Mouse (Mus musculus): ENCODE results near the gene P2ry6. TPM values are rescaled to one million over a fixed set of nuclear protein-coding genes. Genes with fewer than 3 reads are reported as not detected.
A peak's percentile ranks its signal among the peaks of the same experiment; 100 is the strongest.

Gene P2ry6
- total and polyA plus RNA-seq, 2 experiments from 2014 or later: 2.7 to 4.3 TPM

DNA sequence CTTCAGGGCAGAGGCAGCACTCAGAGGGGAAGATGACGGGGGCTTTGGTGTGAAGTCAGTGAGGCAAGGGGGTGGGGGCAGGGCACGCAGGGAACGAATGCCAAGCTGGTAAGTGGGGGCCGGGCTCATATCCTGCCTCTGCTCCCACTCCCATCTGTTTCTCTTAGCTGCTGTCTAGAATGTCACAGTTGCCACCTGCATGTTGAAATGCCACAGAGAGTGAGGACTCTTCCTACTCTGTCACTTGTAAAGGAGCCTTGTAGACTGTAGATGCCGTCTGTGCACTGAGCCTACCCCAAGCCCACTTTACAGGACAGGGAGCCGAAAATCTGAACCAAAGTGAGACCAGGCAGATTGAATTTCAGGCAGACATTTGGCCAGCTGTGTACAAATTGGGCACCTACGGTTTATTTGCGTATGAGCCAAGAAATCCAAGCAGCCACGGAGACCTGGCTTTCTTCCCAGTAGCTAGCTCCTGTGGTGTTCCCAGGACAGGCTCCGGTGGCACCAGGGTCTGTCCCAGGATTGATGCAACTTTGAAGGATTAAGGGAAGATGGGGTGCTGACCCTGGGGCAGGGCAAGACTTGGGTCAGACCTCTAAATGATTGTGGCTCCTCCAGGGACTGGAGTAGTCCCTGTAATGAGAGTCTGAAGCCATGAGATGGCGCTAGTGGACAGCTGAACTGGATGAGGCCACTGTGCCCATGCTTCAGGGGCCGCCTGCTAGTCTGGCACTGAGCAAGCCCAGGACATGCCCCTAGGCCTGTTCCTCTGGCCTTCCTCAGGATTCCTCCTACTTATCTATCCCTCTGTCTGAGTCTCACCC is 31.4 kb downstream of the P2ry6 start:
- Histone ChIP-seq H3K9ac (replicated peaks; ENCODE audit: low read length, poor library complexity, severe bottlenecking) (no peak overlapping the region), H3K4me2 (ENCODE audit: low read depth, low read length, poor library complexity, severe bottlenecking) (no peak overlapping the region)
- TF ChIP-seq CTCF (IDR thresholded peaks at IDR 0.05): peak; percentile 80

DNA sequence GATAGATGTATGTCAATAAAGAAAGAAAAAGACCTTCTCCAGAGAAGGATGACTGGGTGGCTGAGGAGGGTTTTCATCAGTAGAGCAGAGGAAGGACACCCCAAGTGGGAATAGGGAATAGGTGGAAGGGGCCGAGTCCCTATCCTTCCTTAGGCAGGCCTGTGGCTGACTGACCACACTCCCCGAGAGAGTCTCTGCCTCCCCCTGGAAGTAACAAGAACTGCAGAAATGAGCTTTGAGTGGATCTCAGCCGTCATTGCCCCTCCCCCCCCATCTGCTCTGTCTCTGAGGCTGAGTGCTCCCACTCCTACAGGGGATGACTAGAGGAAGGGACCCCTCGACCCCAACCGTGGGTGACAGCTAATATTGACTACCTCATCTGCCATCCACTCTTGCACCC is 33.3 kb downstream of the P2ry6 start:
- H3K4me1 ChIP-seq (ENCODE audit: insufficient read depth, low read length): no peaks in the 10 kb centered on the region
- H3K36me3 ChIP-seq (ENCODE audit: insufficient read depth, low read length): no peaks in the 10 kb centered on the region
- no peak overlapping the region for H3K27ac ChIP-seq (ENCODE audit: low read depth, low read length)
- 46% methylated on average over 5 of the region's 5 CpGs for WGBS
- H3K27me3 ChIP-seq (ENCODE audit: insufficient read depth, low read length): no peaks in the 10 kb centered on the region
- no peak overlapping the region for H3K9ac ChIP-seq (replicated peaks; ENCODE audit: low read length, poor library complexity, severe bottlenecking)
- no peak; the same call in 1 of the 2 replicates for TF ChIP-seq CTCF (IDR thresholded peaks at IDR 0.05)
- H3K4me3 ChIP-seq (ENCODE audit: low read depth, low read length): no peak overlapping the region
- no peaks in the 10 kb centered on the region for H3K9me3 ChIP-seq (ENCODE audit: low read length)
- DNase-seq (ENCODE audit: low spot score): no peak
- no peak for ATAC-seq (ENCODE audit: low FRiP score)
- H3K4me2 ChIP-seq (ENCODE audit: low read depth, low read length, poor library complexity, severe bottlenecking): no peak overlapping the region

More for the DNA sequence above, 31.4 kb downstream of the P2ry6 start:
- no peak overlapping the region for H3K4me3 ChIP-seq (ENCODE audit: low read depth, low read length)
- no peaks in the 10 kb centered on the region for H3K36me3 ChIP-seq (ENCODE audit: insufficient read depth, low read length)
- H3K4me1 ChIP-seq (ENCODE audit: insufficient read depth, low read length): no peaks in the 10 kb centered on the region
- no peaks in the 10 kb centered on the region for H3K9me3 ChIP-seq (ENCODE audit: low read length)
- 46% methylated on average over 12 of the region's 12 CpGs for WGBS
- H3K27me3 ChIP-seq (ENCODE audit: insufficient read depth, low read length): no peaks in the 10 kb centered on the region
- no peak overlapping the region for H3K27ac ChIP-seq (ENCODE audit: low read depth, low read length)
- DNase-seq (ENCODE audit: low spot score) (peak; percentile 83), ATAC-seq (ENCODE audit: low FRiP score) (peak; percentile 67)

DNA sequence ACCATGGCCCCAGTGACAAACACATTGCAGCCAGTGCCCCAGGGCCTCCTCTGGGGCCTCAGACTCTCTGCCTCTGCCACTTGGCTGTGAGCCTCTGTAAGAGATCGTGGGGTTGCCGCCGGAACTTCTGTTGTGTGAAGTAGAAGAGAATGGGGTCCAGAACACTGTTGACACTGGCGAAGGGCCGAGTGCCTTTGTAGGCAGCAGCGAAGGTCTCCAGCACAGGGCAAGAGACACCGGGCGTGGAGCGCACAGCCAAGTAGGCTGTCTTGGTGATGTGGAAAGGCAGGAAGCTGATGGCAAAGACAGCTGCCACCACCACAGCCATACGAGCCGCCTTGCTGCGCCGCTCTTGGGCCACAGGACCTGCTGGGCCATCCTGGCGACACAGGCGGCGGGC is 36.3 kb downstream of the P2ry6 start:
- peak; percentile 66 for DNase-seq (ENCODE audit: low spot score)
- no peak overlapping the region for H3K27ac ChIP-seq (ENCODE audit: low read depth, low read length)
- 0 out of 2 replicates have a peak, but pooled peaks cover under 1% of the 10 kb centered on the region for H3K27me3 ChIP-seq (ENCODE audit: insufficient read depth, low read length)
- H3K4me3 ChIP-seq (ENCODE audit: low read depth, low read length): no peak overlapping the region
- H3K36me3 ChIP-seq (ENCODE audit: insufficient read depth, low read length): no peaks in the 10 kb centered on the region
- TF ChIP-seq CTCF (IDR thresholded peaks at IDR 0.05): no peak
- 86% methylated on average over 16 of the region's 16 CpGs for WGBS
- no peak overlapping the region for H3K9ac ChIP-seq (replicated peaks; ENCODE audit: low read length, poor library complexity, severe bottlenecking)
- H3K4me1 ChIP-seq (ENCODE audit: insufficient read depth, low read length): no peaks in the 10 kb centered on the region
- ATAC-seq (ENCODE audit: low FRiP score): 0 out of 2 replicates have a peak, but pooled peaks have one; percentile 14
- no peaks in the 10 kb centered on the region for H3K9me3 ChIP-seq (ENCODE audit: low read length)
- H3K4me2 ChIP-seq (ENCODE audit: low read depth, low read length, poor library complexity, severe bottlenecking): no peak overlapping the region

DNA sequence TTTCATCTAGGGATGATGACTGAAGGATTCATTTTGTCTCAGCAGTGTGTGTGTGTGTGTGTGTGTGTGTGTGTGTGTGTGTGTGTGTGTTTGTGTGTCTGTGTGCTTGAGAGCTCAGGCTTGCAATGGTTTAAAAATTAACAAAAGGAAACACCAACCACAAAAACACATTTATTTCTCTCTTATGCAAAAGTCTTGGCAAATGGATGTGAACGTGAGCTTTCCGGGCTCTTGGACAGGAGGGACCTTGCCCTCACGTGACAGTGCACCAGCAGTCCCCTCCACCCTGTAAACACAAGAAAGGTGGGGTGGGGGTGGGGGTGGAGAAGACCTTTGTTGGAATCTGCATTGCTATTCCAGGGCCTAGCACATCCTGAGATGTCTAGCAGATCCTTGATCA is 37.0 kb downstream of the P2ry6 start:
- 76% methylated on average over 3 of the region's 3 CpGs for WGBS
- Histone ChIP-seq H3K9me3 (ENCODE audit: low read length) (no peaks in the 10 kb centered on the region), H3K9ac (replicated peaks; ENCODE audit: low read length, poor library complexity, severe bottlenecking) (no peak overlapping the region), H3K36me3 (ENCODE audit: insufficient read depth, low read length) (no peaks in the 10 kb centered on the region), H3K27ac (ENCODE audit: low read depth, low read length) (no peak overlapping the region), H3K27me3 (ENCODE audit: insufficient read depth, low read length) (peaks cover 6% of the 10 kb centered on the region; the same call in 1 of the 2 replicates), H3K4me2 (ENCODE audit: low read depth, low read length, poor library complexity, severe bottlenecking) (no peak overlapping the region), H3K4me3 (ENCODE audit: low read depth, low read length) (no peak overlapping the region), H3K4me1 (ENCODE audit: insufficient read depth, low read length) (no peaks in the 10 kb centered on the region)
- DNase-seq (ENCODE audit: low spot score) (no peak), ATAC-seq (ENCODE audit: low FRiP score) (no peak)
- TF ChIP-seq CTCF (IDR thresholded peaks at IDR 0.05): no peak

DNA sequence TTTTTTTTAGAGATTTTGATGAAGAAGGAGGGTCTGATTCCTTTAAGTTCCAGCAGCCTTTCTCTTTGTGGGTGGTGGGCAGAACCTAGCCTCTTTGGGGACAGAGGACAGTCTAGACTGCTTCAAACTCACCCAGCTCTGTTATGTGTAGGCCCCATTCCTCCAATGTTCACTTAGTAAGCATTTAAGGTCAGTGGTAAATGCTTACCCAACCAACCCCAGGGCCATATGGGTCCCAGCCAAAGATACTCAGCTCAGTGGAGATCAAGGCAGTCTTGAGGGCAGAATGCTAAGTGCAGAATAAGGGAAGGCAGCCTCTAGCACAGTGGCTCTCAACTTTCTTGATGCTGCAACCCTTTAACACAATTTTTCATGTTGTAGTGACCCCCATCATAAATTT is 40.9 kb downstream of the P2ry6 start:
- Histone ChIP-seq H3K27me3 (ENCODE audit: insufficient read depth, low read length) (peaks cover 31% of the 10 kb centered on the region), H3K27ac (ENCODE audit: low read depth, low read length) (no peak overlapping the region), H3K4me3 (ENCODE audit: low read depth, low read length) (no peak overlapping the region), H3K9ac (replicated peaks; ENCODE audit: low read length, poor library complexity, severe bottlenecking) (no peak overlapping the region), H3K4me2 (ENCODE audit: low read depth, low read length, poor library complexity, severe bottlenecking) (no peak overlapping the region), H3K9me3 (ENCODE audit: low read length) (no peaks in the 10 kb centered on the region), H3K36me3 (ENCODE audit: insufficient read depth, low read length) (no peaks in the 10 kb centered on the region), H3K4me1 (ENCODE audit: insufficient read depth, low read length) (0 out of 2 replicates have a peak, but pooled peaks cover 4% of the 10 kb centered on the region)
- DNase-seq (ENCODE audit: low spot score): no peak
- no peak for ATAC-seq (ENCODE audit: low FRiP score)
- TF ChIP-seq CTCF (IDR thresholded peaks at IDR 0.05): no peak

DNA sequence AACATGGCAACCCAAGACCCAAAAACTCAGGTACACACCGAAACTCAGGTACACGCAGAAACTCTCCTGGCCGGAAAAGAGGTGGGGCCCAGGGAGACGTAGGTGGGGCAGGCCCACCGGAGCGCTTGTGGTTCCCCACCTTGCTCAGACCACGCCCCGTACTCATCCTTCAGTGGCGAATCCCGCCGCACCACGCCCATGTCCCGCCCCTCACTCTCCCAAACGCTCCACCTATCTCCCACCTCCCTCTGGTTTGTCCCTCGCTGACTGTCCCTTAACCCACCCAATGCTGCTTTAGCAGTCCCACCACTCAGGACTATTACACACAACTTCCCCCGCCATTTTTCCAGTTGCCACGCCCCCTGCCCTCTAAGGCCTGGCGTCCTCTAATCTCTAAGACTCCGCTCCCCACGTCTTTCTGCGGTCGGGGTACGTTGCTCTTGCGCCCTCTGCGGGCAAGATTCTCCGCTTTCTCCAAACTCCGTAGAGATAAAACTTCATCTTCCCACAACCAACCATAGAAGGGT is 41.9 kb downstream of the P2ry6 start:
- Histone ChIP-seq H3K27me3 (ENCODE audit: insufficient read depth, low read length) (peaks cover 31% of the 10 kb centered on the region), H3K36me3 (ENCODE audit: insufficient read depth, low read length) (no peaks in the 10 kb centered on the region), H3K27ac (ENCODE audit: low read depth, low read length) (no peak overlapping the region), H3K9me3 (ENCODE audit: low read length) (no peaks in the 10 kb centered on the region), H3K4me1 (ENCODE audit: insufficient read depth, low read length) (0 out of 2 replicates have a peak, but pooled peaks cover 4% of the 10 kb centered on the region), H3K4me2 (ENCODE audit: low read depth, low read length, poor library complexity, severe bottlenecking) (peak overlapping the region; percentile 81), H3K9ac (replicated peaks; ENCODE audit: low read length, poor library complexity, severe bottlenecking) (0 out of 2 replicates have a peak overlapping the region, but pooled peaks have one; percentile 50), H3K4me3 (ENCODE audit: low read depth, low read length) (peak overlapping the region; percentile 46)
- TF ChIP-seq CTCF (IDR thresholded peaks at IDR 0.05): peak; percentile 81
- under 1% methylated on average over 26 of the region's 27 CpGs for WGBS
- DNase-seq (ENCODE audit: low spot score): peak; percentile 84
- ATAC-seq (ENCODE audit: low FRiP score): peak; percentile 64
